Mouse (Mus musculus) E14TG2a.4 (cell line): ENCODE measurements around the gene Atp6v1c2.

Source experiments
- CTCF ChIP-seq: conservative IDR thresholded peaks from 2 replicates; pipeline ENCODE4 v1.5.1; 2014; ENCODE audit warnings: low read length
- POU5F1 ChIP-seq: IDR thresholded peaks from 2 replicates; pipeline ENCODE4 v1.6.1; 2014; ENCODE audit warnings: low read length, borderline replicate concordance

DNA sequence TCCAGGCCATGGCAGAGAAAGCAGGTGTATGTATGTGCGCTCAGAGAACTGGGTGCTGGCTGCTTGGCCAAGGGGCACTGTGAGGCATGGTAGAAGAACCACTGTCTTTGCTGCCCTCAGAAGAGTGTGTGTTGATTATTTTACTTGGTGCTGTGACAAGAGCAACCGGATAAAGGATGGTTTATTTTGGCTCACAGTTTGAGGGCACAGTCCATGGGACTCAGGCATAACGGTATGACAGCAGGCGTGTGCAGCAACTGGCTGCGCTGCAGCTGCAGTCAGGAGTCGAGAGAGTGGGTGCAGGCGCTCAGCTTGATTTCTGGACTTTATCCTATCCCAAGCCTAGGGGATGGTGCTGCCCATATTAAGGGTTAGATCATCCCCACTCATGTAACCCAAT is 70.7 kb downstream of the Atp6v1c2 start:
- no peak for TF ChIP-seq CTCF
- TF ChIP-seq POU5F1: no peak
